Mouse (Mus musculus): ENCODE measurements around the gene Txndc5.

GRCm38 (mm10) chr13:38545460-38545859 is 16.8 kb upstream of the Txndc5 start:
- TF ChIP-seq CTCF (IDR thresholded peaks at IDR 0.05; ENCODE audit: low read depth) (no peak), EP300 (IDR thresholded peaks at IDR 0.05; ENCODE audit: low read depth) (no peak)
